Mouse (Mus musculus): ENCODE measurements around the gene Mrpl41. TPM values are rescaled to one million over a fixed set of nuclear protein-coding genes. Genes with fewer than 3 reads are reported as not detected.

Gene Mrpl41
- 39.9 TPM for polyA plus RNA-seq (2015; fragmentation: Illumina TruSeq; extraction: RNeasy Lipid Tissue Mini Kit (QIAGEN cat#74804); ENCODE audit: insufficient read depth, low replicate concordance)

DNA sequence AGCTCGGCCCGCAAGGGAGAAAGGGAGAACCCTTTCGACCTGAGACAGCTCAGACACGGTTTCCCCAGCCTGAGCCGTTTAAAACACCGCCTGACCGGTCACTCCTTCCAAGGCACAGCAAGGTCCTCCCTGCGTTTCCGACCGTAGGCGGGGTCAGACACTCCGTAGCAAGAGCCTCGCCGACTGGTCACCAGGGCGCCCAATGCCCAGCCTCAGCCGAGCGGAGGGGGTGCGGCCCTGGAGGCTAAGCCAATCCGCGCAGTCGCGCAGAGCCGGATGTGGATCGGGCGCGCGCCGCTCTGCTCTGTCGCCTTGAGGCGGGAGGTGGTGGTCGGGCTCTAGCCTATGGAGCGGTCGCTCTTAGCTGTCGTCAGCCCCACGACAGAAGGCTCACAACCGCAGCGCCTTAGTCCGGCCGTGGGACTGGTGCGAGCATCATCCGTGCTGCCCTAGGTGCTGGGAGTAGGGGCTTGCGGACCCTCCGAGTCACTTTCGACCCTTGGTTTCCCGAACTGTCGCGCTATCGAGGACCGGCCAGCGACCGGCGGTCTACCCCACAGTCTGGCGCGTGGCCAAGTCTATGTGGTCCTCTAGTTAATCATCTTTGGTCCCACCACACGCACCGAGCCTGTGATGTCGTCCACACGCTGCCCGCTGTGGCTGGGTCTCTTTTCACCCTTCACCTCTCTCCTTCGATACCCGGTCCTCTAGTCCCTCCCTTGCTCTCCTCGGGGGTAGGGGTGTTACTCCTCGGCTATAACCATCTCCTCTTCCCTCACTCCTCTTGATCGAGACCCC is at the start of gene Mrpl41:
Gene Mrpl41, minus strand, starts transcription at position 193 of the 798 bp plus-strand sequence.

DNA sequence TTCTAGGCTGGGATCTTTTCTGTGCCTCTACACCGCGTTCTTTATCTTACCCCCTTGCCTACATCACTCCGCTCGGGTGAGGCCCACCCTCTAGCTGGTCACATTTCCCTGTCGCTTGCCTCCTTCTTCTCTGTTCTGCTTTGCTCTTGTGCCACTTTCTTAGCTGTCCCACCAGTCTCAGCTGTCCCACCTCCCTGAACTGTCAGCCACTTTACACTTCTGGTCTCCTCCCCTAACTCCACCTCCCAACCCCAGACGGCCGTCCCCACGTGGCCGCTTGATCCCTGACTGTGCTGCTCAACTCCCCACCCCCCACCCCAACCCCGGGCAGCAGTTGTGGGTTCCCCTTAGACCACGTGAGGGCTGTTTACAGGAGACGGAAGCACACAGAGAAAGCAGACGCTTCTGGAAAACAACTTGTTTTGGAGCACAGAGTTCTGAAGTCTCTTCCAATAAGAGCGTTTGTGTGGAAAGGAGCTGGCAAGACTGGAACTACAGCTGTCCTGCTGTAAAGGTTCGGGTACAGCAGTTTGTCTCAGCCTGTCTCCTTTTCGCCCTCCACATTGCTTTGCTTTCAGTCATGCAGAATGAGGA is 903 bp upstream of the Mrpl41 start, which contains the start of gene Pnpla7:
Gene Pnpla7, plus strand, starts transcription at position 330 of the 594 bp plus-strand sequence.

DNA sequence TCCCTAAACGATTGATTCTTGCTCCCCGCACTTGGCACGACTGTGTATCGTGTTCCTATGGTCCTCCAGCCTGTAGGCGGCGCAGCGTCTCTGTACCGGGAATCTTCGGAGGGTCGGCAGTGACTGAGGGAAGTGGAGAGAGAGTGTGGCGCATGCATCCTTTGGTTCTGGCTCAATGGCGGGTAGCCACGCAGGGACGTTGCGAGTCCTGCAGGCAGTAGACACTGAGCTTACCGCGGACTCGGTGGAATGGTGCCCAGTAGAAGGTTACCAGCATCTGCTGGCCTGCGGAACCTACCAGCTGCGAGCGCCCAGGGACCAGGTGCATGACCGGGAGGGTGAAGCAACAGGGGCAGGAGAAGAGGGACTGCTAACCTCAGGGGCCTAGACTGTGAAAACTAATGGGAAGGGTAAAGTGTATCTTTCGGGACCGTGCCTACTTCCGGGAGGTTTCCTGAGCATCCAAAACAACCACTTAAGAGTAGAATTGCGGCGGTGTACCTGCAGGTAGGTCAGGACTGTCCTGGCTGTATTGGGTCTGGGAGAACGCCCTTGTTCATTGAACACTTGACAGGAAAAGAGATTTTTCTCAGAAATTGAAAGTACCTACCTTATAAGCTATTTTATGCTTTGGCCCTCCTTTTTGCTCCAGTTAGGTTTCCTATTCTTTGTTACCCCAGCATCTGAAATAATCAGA is 12.4 kb downstream of the Mrpl41 start, which contains the start of gene Dph7:
Gene Dph7, plus strand, starts transcription at position 97 of the 697 bp plus-strand sequence.

DNA sequence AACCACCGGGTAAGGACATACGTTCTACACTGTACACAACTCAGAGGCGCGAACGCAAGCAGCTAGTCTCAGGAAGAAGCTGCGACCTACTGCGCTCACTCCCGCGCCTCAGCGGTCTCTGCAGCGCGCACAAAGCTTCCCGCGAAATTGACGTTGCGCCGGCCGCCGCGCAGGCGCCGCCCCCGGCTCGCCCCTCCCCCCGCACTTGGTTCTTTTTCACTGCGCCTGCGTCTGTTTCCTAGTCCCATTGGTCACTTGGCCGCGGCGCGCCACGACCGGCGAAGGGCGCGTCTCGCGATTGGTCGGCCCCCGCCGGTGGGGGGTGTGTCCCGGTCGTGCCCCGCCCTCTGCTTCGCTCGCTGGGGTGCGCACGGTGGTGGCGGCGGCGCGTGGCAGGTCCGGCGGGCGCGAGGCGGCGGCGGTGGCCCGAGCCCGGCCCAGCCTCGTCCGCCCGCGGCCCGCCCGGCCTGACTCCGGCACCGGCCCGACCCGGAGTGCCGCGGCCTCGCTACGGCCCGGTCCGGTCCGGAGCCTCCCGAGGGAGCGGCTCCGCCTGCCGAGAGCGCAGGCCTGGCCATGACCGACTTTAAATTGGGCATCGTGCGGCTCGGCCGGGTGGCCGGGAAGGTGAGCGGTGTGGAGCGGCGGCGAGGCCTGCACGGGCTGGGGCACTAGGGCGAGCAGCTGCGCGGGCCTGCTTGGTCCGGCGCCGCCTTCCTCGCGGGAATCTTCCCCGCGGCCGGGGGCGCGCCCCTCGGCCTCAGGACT is 25.3 kb downstream of the Mrpl41 start, which contains the start of gene Zmynd19:
Gene Zmynd19, plus strand, starts transcription at position 372 of the 768 bp plus-strand sequence.

DNA sequence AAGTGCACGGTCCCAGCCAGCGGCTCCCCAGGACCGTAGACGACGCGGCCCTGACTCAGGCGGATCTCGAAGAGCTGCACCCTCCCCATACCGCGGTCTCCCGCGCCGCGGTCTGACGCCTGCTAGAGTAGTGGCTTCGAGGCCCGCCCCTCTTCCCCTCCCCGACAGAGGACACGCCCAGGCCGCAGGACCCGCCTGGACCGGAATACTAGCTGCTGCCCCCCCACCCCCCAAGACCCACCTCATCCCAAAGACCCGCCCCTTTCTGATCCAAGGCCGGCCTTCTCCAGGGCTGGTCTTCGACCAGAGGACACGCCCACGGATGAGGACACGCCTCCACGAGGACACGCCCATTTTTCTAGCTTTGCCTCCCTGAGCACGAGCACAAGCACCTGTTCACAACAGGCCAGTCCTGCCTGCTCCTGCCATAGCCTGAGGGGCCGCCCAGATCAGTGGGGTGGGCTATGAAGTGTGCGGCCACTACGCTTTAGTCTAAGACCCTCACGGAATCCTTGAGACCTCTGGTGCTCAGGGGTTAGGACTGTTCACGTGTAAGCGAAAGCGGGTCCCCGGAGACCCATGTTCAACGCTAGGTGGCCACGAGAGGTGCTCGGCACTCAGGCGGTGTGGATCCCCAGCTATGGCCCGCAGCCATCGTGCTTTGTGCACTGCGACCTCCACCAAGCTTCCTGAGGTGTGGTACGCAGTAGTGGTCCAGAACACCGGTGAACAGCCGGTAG is 39.7 kb downstream of the Mrpl41 start, which contains the start of gene Arrdc1:
Gene Arrdc1, minus strand, starts transcription at position 196 of the 740 bp plus-strand sequence.

Other genes with a start within 250 kb of the Mrpl41 start
- 1.4 TPM for gene Cacna1b, start 211.9 kb downstream of the Mrpl41 start, polyA plus RNA-seq (2015; fragmentation: Illumina TruSeq; extraction: RNeasy Lipid Tissue Mini Kit (QIAGEN cat#74804); ENCODE audit: insufficient read depth, low replicate concordance)
- gene Ehmt1, start 55.5 kb downstream of the Mrpl41 start, polyA plus RNA-seq (2015; fragmentation: Illumina TruSeq; extraction: RNeasy Lipid Tissue Mini Kit (QIAGEN cat#74804); ENCODE audit: insufficient read depth, low replicate concordance): 40.7 TPM
- 90.3 TPM for gene Arrdc1, start 39.8 kb downstream of the Mrpl41 start, polyA plus RNA-seq (2015; fragmentation: Illumina TruSeq; extraction: RNeasy Lipid Tissue Mini Kit (QIAGEN cat#74804); ENCODE audit: insufficient read depth, low replicate concordance)
- 14.0 TPM for gene Zmynd19, start 25.3 kb downstream of the Mrpl41 start, polyA plus RNA-seq (2015; fragmentation: Illumina TruSeq; extraction: RNeasy Lipid Tissue Mini Kit (QIAGEN cat#74804); ENCODE audit: insufficient read depth, low replicate concordance)
- gene Dph7, start 12.7 kb downstream of the Mrpl41 start, polyA plus RNA-seq (2015; fragmentation: Illumina TruSeq; extraction: RNeasy Lipid Tissue Mini Kit (QIAGEN cat#74804); ENCODE audit: insufficient read depth, low replicate concordance): 22.9 TPM
- 59.7 TPM for gene Pnpla7, start 935 bp upstream of the Mrpl41 start, polyA plus RNA-seq (2015; fragmentation: Illumina TruSeq; extraction: RNeasy Lipid Tissue Mini Kit (QIAGEN cat#74804); ENCODE audit: insufficient read depth, low replicate concordance)
- gene Nsmf, start 79.3 kb upstream of the Mrpl41 start, polyA plus RNA-seq (2015; fragmentation: Illumina TruSeq; extraction: RNeasy Lipid Tissue Mini Kit (QIAGEN cat#74804); ENCODE audit: insufficient read depth, low replicate concordance): 15.8 TPM
- gene Entpd8, start 105.2 kb upstream of the Mrpl41 start, polyA plus RNA-seq (2015; fragmentation: Illumina TruSeq; extraction: RNeasy Lipid Tissue Mini Kit (QIAGEN cat#74804); ENCODE audit: insufficient read depth, low replicate concordance): not detected
- not detected for gene Noxa1, start 120.1 kb upstream of the Mrpl41 start, polyA plus RNA-seq (2015; fragmentation: Illumina TruSeq; extraction: RNeasy Lipid Tissue Mini Kit (QIAGEN cat#74804); ENCODE audit: insufficient read depth, low replicate concordance)
- gene Nrarp, start 205.7 kb upstream of the Mrpl41 start, polyA plus RNA-seq (2015; fragmentation: Illumina TruSeq; extraction: RNeasy Lipid Tissue Mini Kit (QIAGEN cat#74804); ENCODE audit: insufficient read depth, low replicate concordance): 4.6 TPM
- 31.7 TPM for gene Tor4a, start 221.8 kb upstream of the Mrpl41 start, polyA plus RNA-seq (2015; fragmentation: Illumina TruSeq; extraction: RNeasy Lipid Tissue Mini Kit (QIAGEN cat#74804); ENCODE audit: insufficient read depth, low replicate concordance)
- 52.5 TPM for gene Nelfb, start 236.4 kb upstream of the Mrpl41 start, polyA plus RNA-seq (2015; fragmentation: Illumina TruSeq; extraction: RNeasy Lipid Tissue Mini Kit (QIAGEN cat#74804); ENCODE audit: insufficient read depth, low replicate concordance)
- gene Stpg3, start 239.5 kb upstream of the Mrpl41 start, polyA plus RNA-seq (2015; fragmentation: Illumina TruSeq; extraction: RNeasy Lipid Tissue Mini Kit (QIAGEN cat#74804); ENCODE audit: insufficient read depth, low replicate concordance): not detected
- gene Fam166a, start 243.6 kb upstream of the Mrpl41 start, polyA plus RNA-seq (2015; fragmentation: Illumina TruSeq; extraction: RNeasy Lipid Tissue Mini Kit (QIAGEN cat#74804); ENCODE audit: insufficient read depth, low replicate concordance): not detected
- gene Tubb4b, start 249.6 kb upstream of the Mrpl41 start, polyA plus RNA-seq (2015; fragmentation: Illumina TruSeq; extraction: RNeasy Lipid Tissue Mini Kit (QIAGEN cat#74804); ENCODE audit: insufficient read depth, low replicate concordance): 108 TPM